Mouse (Mus musculus) thymus, adult 2 months (tissue): Measurements from ENCODE around the gene Vgll2.

Experiments
- CTCF ChIP-seq: fragments of 200-500 bp; IDR thresholded peaks from 2 replicates; pipeline ENCODE4 v1.5.1; 2012; ENCODE audit warnings: mild to moderate bottlenecking, control low read depth, low read length, moderate library complexity, borderline replicate concordance; ENCODE audit not compliant: control insufficient read depth, poor library complexity, insufficient read depth; ENCODE audit errors: extremely low read depth
- POLR2A ChIP-seq: fragments of 200-500 bp; IDR thresholded peaks from 2 replicates; pipeline ENCODE4 v1.6.1; 2012; ENCODE audit warnings: mild to moderate bottlenecking, low read length, control low read depth, moderate library complexity; ENCODE audit not compliant: control insufficient read depth, poor library complexity, insufficient read depth; ENCODE audit errors: extremely low read depth

GRCm38 (mm10) chr10:52033729-52034128, 11.4 kb downstream of the Vgll2 start:
- no peak for TF ChIP-seq POLR2A
- TF ChIP-seq CTCF: no peak
